Mouse (Mus musculus): Measurements from ENCODE around the gene Ehbp1l1.

Gene Ehbp1l1

DNA sequence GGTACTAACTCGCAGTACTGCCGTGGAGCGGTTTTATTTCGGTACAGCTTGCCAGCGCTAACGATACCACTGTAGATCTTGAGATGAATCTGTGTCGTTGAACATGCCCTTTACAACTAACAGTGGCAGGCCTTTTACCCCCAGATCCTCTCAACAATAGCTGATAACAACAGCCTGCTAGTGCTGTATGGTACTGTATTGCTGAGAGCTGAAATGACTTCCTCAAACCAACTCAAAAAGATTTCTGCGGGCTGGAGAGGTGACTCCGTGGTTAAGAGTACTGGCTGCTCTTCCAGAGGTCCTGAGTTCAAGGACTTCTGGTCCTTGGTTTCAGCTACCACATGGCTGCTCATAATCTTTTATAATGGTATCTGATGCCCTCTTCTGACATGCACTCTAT lies 8.2 kb upstream of the Ehbp1l1 start:
- DNase-seq (ENCODE audit: extremely low spot score, low spot score) = no peak

DNA sequence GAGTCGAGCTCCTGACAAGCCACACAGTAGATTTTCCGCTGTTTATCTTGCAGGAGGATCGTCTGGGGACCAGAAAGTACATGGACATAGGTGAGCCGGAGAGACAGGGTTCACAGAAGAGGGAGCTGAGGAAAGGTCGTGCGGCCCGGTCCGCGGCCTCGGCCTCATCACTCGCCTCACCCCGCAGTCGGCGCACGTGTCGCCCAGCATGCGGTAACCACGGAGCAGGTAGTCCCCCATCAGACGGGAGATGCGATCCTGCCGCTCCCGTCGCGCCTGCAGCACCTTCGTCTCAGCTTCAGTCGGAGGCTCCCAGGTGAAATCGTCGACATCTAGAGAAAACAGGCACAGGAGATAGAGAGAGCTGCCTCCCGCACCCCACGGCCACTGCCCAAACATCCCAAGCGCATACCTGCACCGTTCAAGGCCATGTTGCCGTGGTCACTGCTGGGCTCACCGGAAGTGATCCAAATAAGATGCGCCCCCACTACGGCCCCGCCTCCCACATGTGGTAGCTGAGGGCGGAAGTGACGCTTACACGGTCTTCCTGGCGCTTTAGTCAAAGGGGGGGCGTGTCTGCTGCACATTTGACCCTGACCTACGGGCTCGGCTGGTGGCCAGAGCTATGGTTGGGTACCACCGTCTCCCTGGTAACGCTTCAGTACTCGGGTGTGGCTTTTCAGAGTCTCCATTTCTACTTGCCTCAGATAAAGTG lies 5.3 kb upstream of the Ehbp1l1 start:
- DNase-seq (ENCODE audit: extremely low spot score, low spot score) = peak; percentile 97

DNA sequence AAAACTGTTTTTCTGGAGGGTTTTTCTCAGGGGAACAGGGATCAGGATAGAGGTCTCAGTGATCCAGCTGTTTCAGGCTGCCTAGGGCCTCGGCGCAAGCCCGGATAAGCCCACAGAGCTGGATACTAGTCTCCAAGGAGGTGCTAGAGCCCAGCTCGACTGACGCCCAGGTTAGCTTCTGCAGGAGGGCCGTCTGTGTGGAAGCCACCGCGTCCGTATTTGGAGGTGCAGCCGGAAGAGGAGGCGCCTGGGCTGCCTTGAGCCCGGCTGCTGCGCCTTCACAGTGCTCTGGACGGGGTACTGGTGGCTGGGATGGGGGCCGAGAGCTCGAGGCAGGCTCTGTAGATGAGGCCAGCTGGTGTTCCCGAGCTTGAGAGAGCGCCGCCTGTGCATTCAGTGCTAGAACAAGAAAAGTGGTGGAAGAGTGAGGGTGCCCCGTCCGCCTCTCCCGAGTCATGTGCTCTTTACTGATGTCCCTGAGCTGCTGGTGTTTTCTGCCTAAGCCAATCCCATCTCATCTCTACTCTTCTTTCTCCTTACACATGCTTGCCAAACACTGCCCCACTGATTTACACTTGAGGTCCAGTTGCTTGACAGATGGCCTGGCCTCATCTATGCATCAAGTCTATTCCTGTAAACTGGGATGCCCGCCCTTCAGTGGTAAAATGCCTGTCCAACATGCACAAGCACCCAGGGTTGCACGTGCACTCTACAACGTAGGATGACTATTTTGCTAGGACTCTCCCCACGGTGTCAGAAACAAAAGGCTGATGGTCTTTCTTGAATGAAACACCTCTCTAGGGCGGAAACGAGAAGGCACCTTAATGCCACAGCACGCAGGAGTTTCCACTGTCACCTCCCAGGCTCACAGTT lies 4.4 kb upstream of the Ehbp1l1 start:
- DNase-seq (ENCODE audit: extremely low spot score, low spot score) = no peak

DNA sequence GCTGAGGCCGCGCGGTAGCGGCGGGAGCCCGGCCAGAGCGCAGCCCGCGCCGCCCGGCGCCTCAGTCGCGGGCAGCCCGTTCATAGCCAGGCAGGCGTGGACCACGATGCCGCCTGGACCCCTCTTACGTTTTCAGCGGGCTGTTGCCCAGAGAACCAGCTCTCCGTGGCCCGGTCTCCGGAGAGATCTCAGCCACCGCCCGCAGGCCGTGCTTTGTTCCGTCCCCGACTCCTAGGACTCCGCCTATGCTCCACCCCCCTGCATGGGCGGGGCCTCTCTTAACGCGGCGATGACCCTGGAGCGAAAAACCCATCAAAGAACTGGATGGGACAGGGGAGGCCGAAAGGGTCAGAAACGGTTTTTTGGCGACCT lies 3.3 kb upstream of the Ehbp1l1 start, which contains the start of gene Fam89b:
Gene Fam89b (minus strand): TSS at position 210 of the 372 bp plus-strand sequence.
- DNase-seq (ENCODE audit: extremely low spot score, low spot score) = peak; percentile 85

DNA sequence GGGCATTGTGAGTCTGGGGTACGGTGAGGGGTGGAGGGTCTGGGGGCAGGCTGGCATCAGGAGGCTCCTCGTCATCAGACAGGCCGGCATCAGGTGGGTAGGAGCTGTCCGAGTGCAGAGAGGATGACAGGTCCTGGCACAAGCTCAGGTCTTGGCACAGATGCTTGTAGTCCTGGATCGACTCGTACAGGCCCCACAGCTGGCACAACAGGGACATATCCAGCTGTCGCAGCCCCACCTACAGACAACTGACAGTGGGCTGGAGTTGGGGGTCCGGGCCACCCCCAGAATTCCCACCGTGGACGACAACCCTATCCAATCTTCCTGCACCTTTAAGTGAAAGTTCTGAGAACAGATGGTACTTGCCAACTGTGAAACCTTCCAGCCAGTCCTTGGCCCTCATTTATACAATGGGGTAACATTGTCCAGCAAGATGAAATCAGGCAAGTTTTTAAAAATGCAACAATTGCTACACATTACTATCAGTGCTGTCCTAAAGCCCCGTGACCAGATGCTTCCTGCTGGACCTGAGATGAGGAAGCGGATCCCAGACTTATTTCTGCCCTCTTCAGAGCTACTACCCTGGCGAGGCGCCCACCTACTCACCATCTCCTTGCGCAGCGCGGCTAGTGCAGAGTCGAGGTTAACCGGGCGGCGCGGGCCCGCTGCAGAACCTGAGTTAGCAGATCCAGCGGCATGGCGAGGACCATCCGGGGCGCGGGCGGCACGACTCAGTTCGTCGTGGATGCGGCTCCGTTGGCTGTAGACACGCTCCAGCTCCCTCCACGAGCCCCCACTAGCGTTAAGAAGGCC lies 2.7 kb upstream of the Ehbp1l1 start:
- DNase-seq (ENCODE audit: extremely low spot score, low spot score) = no peak

DNA sequence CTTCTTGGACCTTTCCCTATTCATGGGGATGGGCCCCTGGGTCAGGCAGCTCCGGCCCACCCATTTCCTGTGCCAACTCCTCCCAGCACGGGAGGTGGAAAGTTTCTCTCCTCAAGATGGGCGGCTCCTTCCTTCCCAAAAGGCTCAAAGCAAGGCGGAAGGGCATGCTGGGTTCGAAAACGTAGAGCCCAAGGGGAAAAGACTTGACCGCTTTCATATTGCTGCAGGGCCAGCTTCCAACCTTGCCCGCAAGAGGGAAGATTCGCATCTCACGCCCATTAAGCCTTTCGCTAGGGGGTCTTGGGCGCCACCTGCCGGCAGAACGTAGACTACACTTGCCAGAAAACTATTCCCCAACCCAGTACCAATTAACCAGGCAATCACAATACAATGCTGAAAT lies 1.6 kb upstream of the Ehbp1l1 start:
- peak; percentile 90 for DNase-seq (ENCODE audit: extremely low spot score, low spot score)

DNA sequence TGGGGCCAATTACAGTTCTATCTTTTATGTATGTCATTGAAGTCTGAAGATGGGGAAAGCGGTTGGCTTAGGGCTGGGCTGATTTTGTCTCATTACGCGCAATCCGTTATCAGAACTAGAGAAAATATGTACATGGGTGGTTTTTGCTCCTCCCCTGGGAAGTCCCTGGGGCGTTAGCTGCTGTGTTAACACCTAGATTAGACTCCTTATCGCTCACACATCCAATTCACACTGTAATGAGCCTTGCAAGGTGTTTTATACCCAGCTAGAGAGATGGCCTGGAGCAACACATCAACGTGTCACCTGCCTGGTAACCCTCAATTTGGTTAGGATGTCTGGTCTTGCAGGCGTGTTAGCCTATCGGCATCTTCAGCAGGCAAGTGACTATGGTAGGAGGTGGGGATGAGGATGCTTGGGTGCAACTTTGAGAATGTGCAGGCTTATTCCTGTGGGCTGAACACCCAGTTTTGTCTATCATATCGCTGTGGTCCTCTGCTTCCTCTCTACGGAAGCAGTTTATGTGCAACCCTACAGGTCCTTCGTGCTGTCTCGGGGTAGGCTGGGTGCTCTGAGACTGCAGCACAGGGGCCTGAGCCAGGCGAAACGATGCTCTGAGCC lies 953 bp upstream of the Ehbp1l1 start:
- DNase-seq (ENCODE audit: extremely low spot score, low spot score) = no peak

DNA sequence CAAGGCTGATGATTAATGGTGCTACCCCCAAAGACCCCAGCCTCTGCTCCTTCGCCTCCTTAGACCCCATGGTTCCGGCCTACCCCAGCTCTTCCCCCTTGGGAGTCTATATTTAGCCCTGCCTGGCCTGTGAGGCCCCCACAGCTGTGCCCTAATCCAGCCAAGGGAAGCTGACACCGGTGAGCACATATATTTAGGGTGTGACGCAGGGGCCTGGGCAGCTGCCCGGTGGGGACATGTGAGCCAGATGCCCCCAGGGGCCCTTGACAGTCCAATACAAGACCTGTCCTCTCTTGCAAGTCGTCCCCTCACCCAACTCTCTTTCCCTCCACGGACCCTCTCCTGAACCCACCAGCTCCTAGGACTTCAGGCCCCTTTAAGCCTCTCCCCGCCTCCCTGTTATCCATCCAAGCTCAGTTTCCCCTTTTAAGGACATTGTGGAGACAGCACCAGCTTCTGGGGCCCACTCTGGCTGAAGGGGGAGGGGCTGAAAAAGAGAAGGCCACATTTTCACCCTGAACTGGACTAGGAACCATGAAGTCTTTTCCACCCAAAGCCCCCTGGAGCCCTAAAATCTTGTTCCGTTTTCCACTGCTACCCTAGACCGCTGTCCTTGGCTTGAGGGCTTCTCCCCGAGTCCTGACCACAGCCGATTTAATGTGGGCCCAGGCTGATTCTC lies 949 bp downstream of the Ehbp1l1 start:
- DNase-seq (ENCODE audit: extremely low spot score, low spot score) = no peak

DNA sequence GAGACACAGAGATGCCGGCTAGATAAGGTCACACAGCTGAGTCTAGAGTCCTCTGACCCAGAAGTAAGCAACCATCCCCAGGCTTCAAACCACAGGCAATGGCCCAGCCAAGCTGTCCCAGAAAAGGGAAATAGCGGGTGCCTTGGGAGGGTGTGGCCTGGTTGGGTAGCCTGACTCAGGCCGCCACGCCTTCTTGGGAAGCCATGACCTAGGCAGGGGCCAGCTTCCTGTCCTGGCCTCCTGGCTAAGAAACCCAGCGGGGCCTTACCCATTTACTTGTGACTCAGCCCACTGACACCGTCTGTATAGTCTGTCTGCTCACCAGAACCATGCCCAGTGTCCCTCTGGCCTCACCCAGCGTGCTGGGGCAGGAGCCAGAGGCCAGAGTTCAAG lies 1.6 kb downstream of the Ehbp1l1 start:
- DNase-seq (ENCODE audit: extremely low spot score, low spot score) = no peak

DNA sequence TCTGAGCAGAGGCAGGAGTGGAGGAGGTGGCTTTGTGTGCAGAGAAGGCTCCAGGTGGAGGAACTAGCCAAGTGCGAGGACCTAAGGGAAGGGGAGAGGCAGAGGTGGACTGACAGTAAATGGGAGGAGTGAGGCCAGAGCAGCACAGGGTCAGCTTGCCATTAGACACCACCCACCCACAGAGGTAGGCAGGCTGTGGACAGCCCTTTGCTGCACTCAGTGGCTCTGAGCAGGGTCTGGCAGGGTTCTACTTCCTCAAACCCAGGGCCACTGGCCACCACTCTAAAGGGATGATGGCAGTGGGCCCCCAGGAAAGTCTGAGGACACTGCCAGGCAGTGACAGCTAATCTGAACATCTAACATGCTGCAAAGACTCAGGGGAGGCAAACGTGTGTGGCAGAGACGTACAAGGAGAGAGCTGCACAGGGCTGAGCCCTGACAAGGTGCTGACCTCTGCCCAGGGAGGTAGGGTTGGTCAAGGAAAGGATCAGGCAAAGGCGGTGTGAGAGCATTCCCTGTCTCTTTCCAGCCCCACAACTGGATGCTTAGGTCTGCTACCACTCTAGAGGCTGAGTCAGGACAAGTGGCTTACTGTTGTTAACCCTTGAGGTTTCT lies 2.1 kb downstream of the Ehbp1l1 start:
- DNase-seq (ENCODE audit: extremely low spot score, low spot score) = no peak

DNA sequence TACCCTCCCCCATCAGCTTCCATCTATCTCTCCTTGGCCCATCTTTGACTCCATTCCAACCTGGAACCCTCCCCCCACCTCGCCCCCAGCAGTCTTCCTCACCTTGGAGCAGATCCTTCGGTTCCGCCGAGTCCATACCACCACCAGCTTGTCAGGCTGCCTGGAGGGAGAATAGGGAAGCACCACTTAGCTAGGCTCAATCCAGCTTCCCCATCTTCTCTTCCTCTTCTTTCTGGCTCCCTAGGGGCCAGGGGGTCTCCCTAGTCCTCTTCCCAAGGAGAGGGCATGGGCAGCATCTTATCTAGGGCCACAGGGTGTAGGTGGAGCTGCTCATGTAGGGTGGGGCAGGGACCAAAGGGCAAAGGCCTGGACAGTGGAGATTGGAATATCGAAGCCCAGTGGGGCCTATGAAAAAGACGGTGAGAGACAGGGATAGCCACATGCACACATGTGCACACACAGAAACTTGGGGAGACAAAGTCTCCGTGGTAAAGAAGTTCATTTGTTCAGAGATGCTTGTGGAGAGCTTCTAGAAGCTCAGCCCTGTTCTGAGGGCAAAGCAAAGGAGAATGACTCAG lies 3.2 kb downstream of the Ehbp1l1 start:
- DNase-seq (ENCODE audit: extremely low spot score, low spot score) = no peak

DNA sequence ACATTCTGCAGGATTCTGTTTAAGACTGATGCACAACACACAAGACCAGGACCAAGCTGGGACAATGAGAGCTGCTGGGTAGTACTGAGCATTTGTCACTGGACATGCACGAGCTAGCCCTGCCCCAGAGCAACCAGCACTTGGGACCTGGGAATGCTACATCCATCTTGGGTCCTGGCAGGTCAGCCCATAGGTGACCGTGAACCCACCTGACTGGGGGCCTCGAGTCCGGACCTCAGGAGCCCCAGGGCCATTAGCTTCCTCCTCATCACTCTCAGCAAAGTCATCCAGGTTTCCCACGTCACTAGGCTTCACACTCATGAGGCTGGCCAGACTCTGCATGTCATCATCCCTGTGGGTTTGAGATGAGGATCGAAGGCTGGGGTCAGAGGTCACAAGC lies 4.9 kb downstream of the Ehbp1l1 start:
- DNase-seq (ENCODE audit: extremely low spot score, low spot score) = no peak

DNA sequence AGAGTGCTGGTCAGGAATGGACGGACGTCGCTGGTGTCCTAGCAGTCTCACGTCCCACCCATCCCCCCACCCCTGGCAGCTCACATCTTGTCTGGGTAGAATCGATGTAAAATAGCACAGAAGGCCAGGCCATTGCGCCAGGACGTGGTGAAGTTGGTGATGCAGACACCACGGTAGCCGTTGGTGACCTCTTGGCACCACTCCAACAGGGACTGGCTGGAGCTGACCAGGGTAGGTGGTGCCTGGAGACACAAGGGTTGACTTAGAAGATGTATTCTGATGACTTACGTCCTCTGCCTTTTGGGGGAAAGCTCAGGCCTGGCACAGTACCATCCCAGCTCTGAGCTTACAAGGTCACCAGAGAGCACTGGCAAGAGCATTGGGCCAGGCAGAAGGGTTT lies 9.2 kb downstream of the Ehbp1l1 start:
- DNase-seq (ENCODE audit: extremely low spot score, low spot score) = no peak

DNA sequence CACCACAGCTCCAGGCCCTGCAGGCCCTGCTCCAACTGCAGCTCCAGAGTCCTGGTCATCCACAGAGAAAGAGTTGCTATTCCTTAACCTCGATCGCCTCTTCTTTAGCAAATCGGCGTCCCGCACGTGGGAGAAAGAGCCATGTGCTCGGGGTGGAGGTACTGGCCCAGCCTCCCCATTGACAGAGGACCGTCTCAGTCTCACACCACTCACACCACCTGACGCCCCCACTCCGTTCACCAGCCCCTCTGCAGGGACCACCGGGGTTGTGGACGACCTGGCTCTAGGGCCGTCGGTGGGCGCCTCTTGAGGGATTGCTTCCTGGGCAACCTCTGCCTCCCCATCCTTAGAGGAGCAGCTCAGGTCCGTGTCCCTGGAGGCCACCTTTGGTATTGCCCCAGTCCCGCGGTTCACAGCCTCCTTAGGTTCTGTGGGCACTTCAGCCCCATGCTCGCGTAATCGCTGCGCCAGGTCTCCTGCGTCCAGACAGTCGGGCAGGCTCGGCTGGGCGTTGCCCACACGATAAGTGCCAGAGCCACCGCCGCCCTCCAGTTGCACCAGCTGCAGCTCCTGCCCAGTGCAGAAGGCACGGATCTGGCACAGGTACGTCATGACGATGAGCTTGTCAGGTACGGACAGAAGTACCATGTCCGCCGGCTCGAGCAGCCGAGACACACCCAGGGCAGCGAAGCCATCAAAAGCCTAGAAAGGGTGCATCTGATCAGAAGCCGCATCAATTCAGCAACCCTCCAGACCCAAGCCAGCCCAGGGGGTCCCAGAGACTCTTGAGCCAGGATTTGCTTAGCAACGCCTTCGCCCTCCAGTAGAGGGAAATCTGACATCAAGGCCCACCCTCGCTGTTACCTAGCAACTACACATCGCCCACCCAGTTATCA lies 10.1 kb downstream of the Ehbp1l1 start:
- peak; percentile 43 for DNase-seq (ENCODE audit: extremely low spot score, low spot score)

DNA sequence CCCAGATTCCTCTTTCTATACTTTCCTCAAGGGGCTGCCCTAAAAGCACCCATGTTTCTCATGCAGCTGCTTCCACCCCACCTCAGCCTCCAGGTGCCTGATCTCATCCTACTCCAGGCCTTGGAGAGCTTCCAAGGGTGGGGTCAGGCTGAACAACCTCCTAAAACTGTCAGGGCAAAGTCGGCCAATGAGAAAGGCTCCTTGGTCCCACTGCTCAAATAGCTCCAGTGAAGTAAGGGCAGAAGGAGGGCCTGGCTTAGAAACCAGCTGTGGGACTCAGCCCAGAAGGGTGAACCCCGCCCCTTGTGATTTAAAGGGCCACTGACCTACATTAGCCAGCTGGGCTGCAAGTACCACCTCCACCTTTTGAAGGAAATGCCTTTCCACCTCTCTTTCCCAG lies 12.4 kb downstream of the Ehbp1l1 start:
- DNase-seq (ENCODE audit: extremely low spot score, low spot score) = no peak

DNA sequence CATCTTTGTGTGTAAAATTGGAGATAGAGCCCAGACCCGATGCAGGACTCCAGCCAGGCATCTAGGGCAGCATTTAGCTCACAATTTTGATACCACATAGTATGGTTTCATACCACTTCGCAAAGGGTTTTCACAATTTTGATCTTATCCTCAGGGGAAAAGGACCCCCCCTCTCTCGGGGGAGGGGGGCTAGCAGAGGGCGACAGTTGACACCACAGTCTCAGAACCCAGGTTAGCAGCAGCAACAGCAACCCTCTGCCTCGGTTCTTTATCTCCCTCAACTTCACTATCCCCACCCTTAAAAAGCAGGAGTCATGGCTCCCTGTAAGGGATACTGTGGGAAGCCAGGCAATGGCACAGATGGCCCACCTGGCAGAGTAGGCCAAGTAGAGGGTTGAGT lies 12.9 kb downstream of the Ehbp1l1 start:
- DNase-seq (ENCODE audit: extremely low spot score, low spot score) = no peak

DNA sequence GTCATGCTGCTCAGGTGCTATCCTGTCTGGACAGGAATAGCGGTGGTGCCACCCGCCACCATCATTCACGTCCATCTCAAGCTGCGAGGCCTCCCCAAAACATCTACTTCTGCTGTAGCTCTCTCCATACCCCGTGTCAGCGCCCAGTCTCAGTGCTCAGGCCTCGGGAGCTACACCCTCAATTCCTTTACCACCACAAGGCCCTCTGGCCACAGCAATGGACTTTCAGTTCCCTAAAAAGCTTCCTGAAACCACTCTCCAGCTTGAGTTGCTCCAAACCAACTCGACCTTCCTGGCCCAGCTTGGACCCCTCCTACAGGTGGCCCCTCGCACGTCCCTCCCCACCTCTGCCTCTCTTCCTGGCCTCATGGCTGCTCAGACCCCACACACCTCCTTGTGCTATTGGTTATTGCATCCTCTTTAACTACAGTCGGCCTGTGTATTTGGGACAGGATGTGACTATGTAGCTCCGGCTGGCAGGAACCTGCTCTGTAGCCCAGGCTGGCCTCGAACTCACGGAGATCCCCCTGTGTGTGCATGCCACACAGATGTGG lies 14.1 kb downstream of the Ehbp1l1 start:
- DNase-seq (ENCODE audit: extremely low spot score, low spot score) = no peak

DNA sequence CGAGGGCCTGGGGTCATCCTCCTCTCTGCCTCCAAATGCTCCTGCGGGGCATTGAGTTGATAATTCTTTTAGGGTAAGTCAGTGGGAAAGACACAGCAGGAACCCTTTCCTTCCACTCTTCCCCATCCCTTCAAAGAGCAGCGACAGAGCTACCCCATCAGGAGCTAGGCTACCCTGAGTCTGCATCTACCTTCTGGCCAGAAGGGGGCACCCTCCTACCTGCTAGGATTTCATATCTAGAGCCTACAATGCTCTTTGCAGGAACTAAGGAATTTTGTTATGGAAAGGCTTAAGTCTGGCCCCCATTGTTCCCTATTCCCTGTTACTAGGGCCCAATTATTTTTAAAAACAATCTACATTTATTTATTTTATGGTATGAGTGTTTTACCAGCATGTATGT lies 14.9 kb downstream of the Ehbp1l1 start:
- DNase-seq (ENCODE audit: extremely low spot score, low spot score) = peak; percentile 53

DNA sequence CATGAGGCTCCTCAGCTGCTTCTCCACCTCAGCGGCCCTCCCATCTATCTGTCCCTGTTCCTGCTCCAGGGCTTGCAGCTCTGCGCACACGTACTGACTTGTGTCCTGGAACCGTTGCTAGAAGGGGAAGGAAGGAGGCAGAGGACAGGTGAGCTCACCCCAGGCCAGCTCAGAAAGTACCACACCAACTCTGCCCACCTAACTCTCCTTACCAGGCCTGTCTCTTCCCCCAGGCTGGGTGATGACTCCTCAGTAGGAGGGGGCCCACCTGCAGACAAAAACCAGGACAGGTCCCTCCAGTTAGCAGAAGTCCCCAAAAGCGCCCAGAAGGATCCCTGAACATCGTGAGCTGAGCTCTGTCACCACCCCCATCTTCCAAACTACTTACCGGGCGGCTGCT lies 15.5 kb downstream of the Ehbp1l1 start:
- no peak for DNase-seq (ENCODE audit: extremely low spot score, low spot score)

Measured in neural tube, embryonic 10.5 days (tissue).